Mouse (Mus musculus): Measurements from ENCODE around the gene Tead2. TPM values are rescaled to one million over a fixed set of nuclear protein-coding genes. Genes with fewer than 3 reads are reported as not detected.

Tead2 gene
- polyA plus RNA-seq, 1 experiment from 2014 or later, result 385 TPM

GRCm38 (mm10) chr7:45193406-45193805, 22.1 kb upstream of the Tead2 start:
- H3K4me1 ChIP-seq (ENCODE audit: control insufficient read depth, insufficient read depth, low read length), result peaks cover 15% of the 10 kb centered on the region
- DNase-seq (ENCODE audit: low spot score), result no peak
- H3K9ac ChIP-seq (ENCODE audit: low read length), result peak overlapping the region; percentile 27; the same call in 1 of the 2 replicates
- H3K9me3 ChIP-seq (ENCODE audit: control insufficient read depth, low read length), result no peaks in the 10 kb centered on the region; the same call in 1 of the 2 replicates
- peaks cover 9% of the 10 kb centered on the region for H3K27me3 ChIP-seq (ENCODE audit: control insufficient read depth, insufficient read depth, low read length)
- H3K27ac ChIP-seq (replicated peaks; ENCODE audit: low read depth, low read length), result no peak overlapping the region
- WGBS, result 64% methylated on average over 5 of the region's 5 CpGs
- ATAC-seq (ENCODE audit: insufficient number of reproducible peaks, low FRiP score, low TSS enrichment, low read depth), result no peak
- H3K4me3 ChIP-seq (ENCODE audit: low read depth, low read length), result no peak overlapping the region
- H3K36me3 ChIP-seq (ENCODE audit: control insufficient read depth, insufficient read depth, low read length), result no peaks in the 10 kb centered on the region
- no peak overlapping the region for H3K4me2 ChIP-seq (ENCODE audit: low read depth, severe bottlenecking)

- H3K9ac ChIP-seq (ENCODE audit: low read length), result no peak overlapping the region
- DNase-seq (ENCODE audit: low spot score) (no peak), ATAC-seq (ENCODE audit: insufficient number of reproducible peaks, low FRiP score, low TSS enrichment, low read depth) (no peak)
- no peak overlapping the region for H3K4me3 ChIP-seq (ENCODE audit: low read depth, low read length)
- no peak overlapping the region for H3K27ac ChIP-seq (replicated peaks; ENCODE audit: low read depth, low read length)
- WGBS, result 71% methylated on average over 17 of the region's 17 CpGs
- no peaks in the 10 kb centered on the region for H3K36me3 ChIP-seq (ENCODE audit: control insufficient read depth, insufficient read depth, low read length)
- no peak overlapping the region for H3K4me2 ChIP-seq (ENCODE audit: low read depth, severe bottlenecking)
- H3K4me1 ChIP-seq (ENCODE audit: control insufficient read depth, insufficient read depth, low read length), result peaks cover 15% of the 10 kb centered on the region
- H3K27me3 ChIP-seq (ENCODE audit: control insufficient read depth, insufficient read depth, low read length), result peaks cover 9% of the 10 kb centered on the region
- no peaks in the 10 kb centered on the region; the same call in 1 of the 2 replicates for H3K9me3 ChIP-seq (ENCODE audit: control insufficient read depth, low read length)
Observed at GRCm38 (mm10) chr7:45193871-45194785, 21.4 kb upstream of the Tead2 start.

GRCm38 (mm10) chr7:45195341-45196175, 20.0 kb upstream of the Tead2 start:
- Histone ChIP-seq H3K4me3 (ENCODE audit: low read depth, low read length) (no peak overlapping the region), H3K4me1 (ENCODE audit: control insufficient read depth, insufficient read depth, low read length) (peaks cover 15% of the 10 kb centered on the region), H3K9ac (ENCODE audit: low read length) (no peak overlapping the region), H3K27ac (replicated peaks; ENCODE audit: low read depth, low read length) (no peak overlapping the region), H3K27me3 (ENCODE audit: control insufficient read depth, insufficient read depth, low read length) (no peaks in the 10 kb centered on the region), H3K36me3 (ENCODE audit: control insufficient read depth, insufficient read depth, low read length) (no peaks in the 10 kb centered on the region), H3K4me2 (ENCODE audit: low read depth, severe bottlenecking) (no peak overlapping the region), H3K9me3 (ENCODE audit: control insufficient read depth, low read length) (no peaks in the 10 kb centered on the region; the same call in 1 of the 2 replicates)
- no peak for DNase-seq (ENCODE audit: low spot score)
- ATAC-seq (ENCODE audit: insufficient number of reproducible peaks, low FRiP score, low TSS enrichment, low read depth), result no peak
- WGBS, result 48% methylated on average over 13 of the region's 13 CpGs

GRCm38 (mm10) chr7:45196176-45196535, 19.4 kb upstream of the Tead2 start:
- Histone ChIP-seq H3K4me2 (ENCODE audit: low read depth, severe bottlenecking) (no peak overlapping the region), H3K4me1 (ENCODE audit: control insufficient read depth, insufficient read depth, low read length) (peaks cover 15% of the 10 kb centered on the region), H3K9me3 (ENCODE audit: control insufficient read depth, low read length) (no peaks in the 10 kb centered on the region; the same call in 1 of the 2 replicates), H3K9ac (ENCODE audit: low read length) (no peak overlapping the region), H3K27me3 (ENCODE audit: control insufficient read depth, insufficient read depth, low read length) (no peaks in the 10 kb centered on the region), H3K4me3 (ENCODE audit: low read depth, low read length) (no peak overlapping the region), H3K27ac (replicated peaks; ENCODE audit: low read depth, low read length) (no peak overlapping the region), H3K36me3 (ENCODE audit: control insufficient read depth, insufficient read depth, low read length) (no peaks in the 10 kb centered on the region)
- DNase-seq (ENCODE audit: low spot score), result no peak
- no peak for ATAC-seq (ENCODE audit: insufficient number of reproducible peaks, low FRiP score, low TSS enrichment, low read depth)
- 84% methylated on average over 4 of the region's 4 CpGs for WGBS

- Histone ChIP-seq H3K9me3 (ENCODE audit: control insufficient read depth, low read length) (no peaks in the 10 kb centered on the region; the same call in 1 of the 2 replicates), H3K4me2 (ENCODE audit: low read depth, severe bottlenecking) (no peak overlapping the region), H3K36me3 (ENCODE audit: control insufficient read depth, insufficient read depth, low read length) (no peaks in the 10 kb centered on the region), H3K9ac (ENCODE audit: low read length) (no peak overlapping the region), H3K27ac (replicated peaks; ENCODE audit: low read depth, low read length) (no peak overlapping the region), H3K27me3 (ENCODE audit: control insufficient read depth, insufficient read depth, low read length) (no peaks in the 10 kb centered on the region), H3K4me3 (ENCODE audit: low read depth, low read length) (no peak overlapping the region), H3K4me1 (ENCODE audit: control insufficient read depth, insufficient read depth, low read length) (peaks cover 10% of the 10 kb centered on the region)
- ATAC-seq (ENCODE audit: insufficient number of reproducible peaks, low FRiP score, low TSS enrichment, low read depth) (no peak), DNase-seq (ENCODE audit: low spot score) (no peak)
- 68% methylated on average over 5 of the region's 5 CpGs for WGBS
Observed at GRCm38 (mm10) chr7:45196994-45197393, 18.6 kb upstream of the Tead2 start.

GRCm38 (mm10) chr7:45198435-45198834, 17.1 kb upstream of the Tead2 start:
- no peak overlapping the region for H3K4me3 ChIP-seq (ENCODE audit: low read depth, low read length)
- 14% methylated on average over 5 of the region's 5 CpGs for WGBS
- no peak overlapping the region for H3K4me2 ChIP-seq (ENCODE audit: low read depth, severe bottlenecking)
- H3K27ac ChIP-seq (replicated peaks; ENCODE audit: low read depth, low read length), result no peak overlapping the region
- no peaks in the 10 kb centered on the region for H3K27me3 ChIP-seq (ENCODE audit: control insufficient read depth, insufficient read depth, low read length)
- ATAC-seq (ENCODE audit: insufficient number of reproducible peaks, low FRiP score, low TSS enrichment, low read depth) (0 out of 2 replicates have a peak, but pooled peaks have one; percentile 6), DNase-seq (ENCODE audit: low spot score) (peak; percentile 83)
- H3K9me3 ChIP-seq (ENCODE audit: control insufficient read depth, low read length), result no peaks in the 10 kb centered on the region; the same call in 1 of the 2 replicates
- H3K36me3 ChIP-seq (ENCODE audit: control insufficient read depth, insufficient read depth, low read length), result no peaks in the 10 kb centered on the region
- H3K9ac ChIP-seq (ENCODE audit: low read length), result no peak overlapping the region
- H3K4me1 ChIP-seq (ENCODE audit: control insufficient read depth, insufficient read depth, low read length), result peaks cover 4% of the 10 kb centered on the region; the same call in 1 of the 2 replicates

GRCm38 (mm10) chr7:45198961-45199360, 16.6 kb upstream of the Tead2 start:
- no peak overlapping the region for H3K4me3 ChIP-seq (ENCODE audit: low read depth, low read length)
- no peaks in the 10 kb centered on the region for H3K36me3 ChIP-seq (ENCODE audit: control insufficient read depth, insufficient read depth, low read length)
- DNase-seq (ENCODE audit: low spot score) (no peak), ATAC-seq (ENCODE audit: insufficient number of reproducible peaks, low FRiP score, low TSS enrichment, low read depth) (no peak)
- no peak overlapping the region for H3K27ac ChIP-seq (replicated peaks; ENCODE audit: low read depth, low read length)
- no peak overlapping the region for H3K4me2 ChIP-seq (ENCODE audit: low read depth, severe bottlenecking)
- no peak overlapping the region for H3K9ac ChIP-seq (ENCODE audit: low read length)
- H3K27me3 ChIP-seq (ENCODE audit: control insufficient read depth, insufficient read depth, low read length), result no peaks in the 10 kb centered on the region
- no peaks in the 10 kb centered on the region; the same call in 1 of the 2 replicates for H3K9me3 ChIP-seq (ENCODE audit: control insufficient read depth, low read length)
- WGBS, result 85% methylated on average over 11 of the region's 11 CpGs
- H3K4me1 ChIP-seq (ENCODE audit: control insufficient read depth, insufficient read depth, low read length), result peaks cover 4% of the 10 kb centered on the region; the same call in 1 of the 2 replicates

- WGBS, result 50% methylated on average over 9 of the region's 10 CpGs
Observed at GRCm38 (mm10) chr7:45202654-45203053, 12.9 kb upstream of the Tead2 start.

More at GRCm38 (mm10) chr7:45202654-45203053, 12.9 kb upstream of the Tead2 start:
- H3K4me2 ChIP-seq (ENCODE audit: low read depth, severe bottlenecking), result no peak overlapping the region
- DNase-seq (ENCODE audit: low spot score) (no peak), ATAC-seq (ENCODE audit: insufficient number of reproducible peaks, low FRiP score, low TSS enrichment, low read depth) (no peak)
- no peaks in the 10 kb centered on the region for H3K27me3 ChIP-seq (ENCODE audit: control insufficient read depth, insufficient read depth, low read length)
- no peaks in the 10 kb centered on the region; the same call in 1 of the 2 replicates for H3K9me3 ChIP-seq (ENCODE audit: control insufficient read depth, low read length)
- no peak overlapping the region for H3K4me3 ChIP-seq (ENCODE audit: low read depth, low read length)
- H3K9ac ChIP-seq (ENCODE audit: low read length), result no peak overlapping the region
- H3K27ac ChIP-seq (replicated peaks; ENCODE audit: low read depth, low read length), result no peak overlapping the region
- no peaks in the 10 kb centered on the region for H3K4me1 ChIP-seq (ENCODE audit: control insufficient read depth, insufficient read depth, low read length)
- H3K36me3 ChIP-seq (ENCODE audit: control insufficient read depth, insufficient read depth, low read length), result no peaks in the 10 kb centered on the region

Data from limb, embryonic 11.5 days (tissue).